Mouse (Mus musculus): Measurements from ENCODE around the gene Sfxn5. TPM values are rescaled to one million over a fixed set of nuclear protein-coding genes. Genes with fewer than 3 reads are reported as not detected.

Sfxn5 gene
- polyA plus RNA-seq, 1 experiment = 27.9 TPM

- no peak overlapping the region for H3K27ac ChIP-seq (ENCODE audit: control insufficient read depth, insufficient read depth, low read depth, low read length, poor library complexity)
- no peak for TF ChIP-seq CTCF (IDR thresholded peaks at IDR 0.05; ENCODE audit: control insufficient read depth, insufficient read depth, low read length)
- no peak for TF ChIP-seq POLR2A (IDR thresholded peaks at IDR 0.05; ENCODE audit: borderline replicate concordance, control insufficient read depth, low read depth, low read length)
- WGBS = 67% methylated on average over 5 of the region's 5 CpGs
- H3K4me3 ChIP-seq (replicated peaks; ENCODE audit: control insufficient read depth, low read depth, low read length) = no peak overlapping the region
- H3K4me1 ChIP-seq (ENCODE audit: control insufficient read depth, insufficient read depth, low read length) = peaks cover 1% of the 10 kb centered on the region; the same call in 1 of the 2 replicates
Observed at GRCm38 (mm10) chr6:85370041-85370440, 36.8 kb upstream of the Sfxn5 start.

GRCm38 (mm10) chr6:85369181-85369860, 36.1 kb upstream of the Sfxn5 start:
- Histone ChIP-seq H3K4me3 (replicated peaks; ENCODE audit: control insufficient read depth, low read depth, low read length) (no peak overlapping the region), H3K27ac (ENCODE audit: control insufficient read depth, insufficient read depth, low read depth, low read length, poor library complexity) (0 out of 2 replicates have a peak overlapping the region, but pooled peaks have one; percentile 11), H3K4me1 (ENCODE audit: control insufficient read depth, insufficient read depth, low read length) (peaks cover 1% of the 10 kb centered on the region; the same call in 1 of the 2 replicates)
- WGBS = 18% methylated on average over 5 of the region's 5 CpGs
- no peak for TF ChIP-seq CTCF (IDR thresholded peaks at IDR 0.05; ENCODE audit: control insufficient read depth, insufficient read depth, low read length)
- TF ChIP-seq POLR2A (IDR thresholded peaks at IDR 0.05; ENCODE audit: borderline replicate concordance, control insufficient read depth, low read depth, low read length) = no peak

GRCm38 (mm10) chr6:85368722-85369121, 35.5 kb upstream of the Sfxn5 start:
- no peak overlapping the region for H3K27ac ChIP-seq (ENCODE audit: control insufficient read depth, insufficient read depth, low read depth, low read length, poor library complexity)
- peaks cover 1% of the 10 kb centered on the region; the same call in 1 of the 2 replicates for H3K4me1 ChIP-seq (ENCODE audit: control insufficient read depth, insufficient read depth, low read length)
- no peak for TF ChIP-seq POLR2A (IDR thresholded peaks at IDR 0.05; ENCODE audit: borderline replicate concordance, control insufficient read depth, low read depth, low read length)
- TF ChIP-seq CTCF (IDR thresholded peaks at IDR 0.05; ENCODE audit: control insufficient read depth, insufficient read depth, low read length) = no peak
- H3K4me3 ChIP-seq (replicated peaks; ENCODE audit: control insufficient read depth, low read depth, low read length) = no peak overlapping the region
- 65% methylated on average over 5 of the region's 5 CpGs for WGBS

GRCm38 (mm10) chr6:85368166-85368565, 34.9 kb upstream of the Sfxn5 start:
- Histone ChIP-seq H3K27ac (ENCODE audit: control insufficient read depth, insufficient read depth, low read depth, low read length, poor library complexity) (no peak overlapping the region), H3K4me3 (replicated peaks; ENCODE audit: control insufficient read depth, low read depth, low read length) (no peak overlapping the region), H3K4me1 (ENCODE audit: control insufficient read depth, insufficient read depth, low read length) (no peaks in the 10 kb centered on the region; the same call in 1 of the 2 replicates)
- 83% methylated on average over 1 of the region's 1 CpGs for WGBS
- TF ChIP-seq CTCF (IDR thresholded peaks at IDR 0.05; ENCODE audit: control insufficient read depth, insufficient read depth, low read length) (no peak), POLR2A (IDR thresholded peaks at IDR 0.05; ENCODE audit: borderline replicate concordance, control insufficient read depth, low read depth, low read length) (no peak)

- Histone ChIP-seq H3K4me1 (ENCODE audit: control insufficient read depth, insufficient read depth, low read length) (no peaks in the 10 kb centered on the region; the same call in 1 of the 2 replicates), H3K27ac (ENCODE audit: control insufficient read depth, insufficient read depth, low read depth, low read length, poor library complexity) (no peak overlapping the region), H3K4me3 (replicated peaks; ENCODE audit: control insufficient read depth, low read depth, low read length) (no peak overlapping the region)
- TF ChIP-seq CTCF (IDR thresholded peaks at IDR 0.05; ENCODE audit: control insufficient read depth, insufficient read depth, low read length) = no peak
- TF ChIP-seq POLR2A (IDR thresholded peaks at IDR 0.05; ENCODE audit: borderline replicate concordance, control insufficient read depth, low read depth, low read length) = no peak
- 48% methylated on average over 1 of the region's 1 CpGs for WGBS
Observed at GRCm38 (mm10) chr6:85366387-85366786, 33.2 kb upstream of the Sfxn5 start.

- Histone ChIP-seq H3K27ac (ENCODE audit: control insufficient read depth, insufficient read depth, low read depth, low read length, poor library complexity) (no peak overlapping the region), H3K4me3 (replicated peaks; ENCODE audit: control insufficient read depth, low read depth, low read length) (no peak overlapping the region), H3K4me1 (ENCODE audit: control insufficient read depth, insufficient read depth, low read length) (no peaks in the 10 kb centered on the region; the same call in 1 of the 2 replicates)
- 83% methylated on average over 5 of the region's 5 CpGs for WGBS
- TF ChIP-seq CTCF (IDR thresholded peaks at IDR 0.05; ENCODE audit: control insufficient read depth, insufficient read depth, low read length) = no peak
- no peak for TF ChIP-seq POLR2A (IDR thresholded peaks at IDR 0.05; ENCODE audit: borderline replicate concordance, control insufficient read depth, low read depth, low read length)
Observed at GRCm38 (mm10) chr6:85364439-85364838, 31.2 kb upstream of the Sfxn5 start.

GRCm38 (mm10) chr6:85363906-85364260, 30.7 kb upstream of the Sfxn5 start:
- Histone ChIP-seq H3K27ac (ENCODE audit: control insufficient read depth, insufficient read depth, low read depth, low read length, poor library complexity) (no peak overlapping the region), H3K4me3 (replicated peaks; ENCODE audit: control insufficient read depth, low read depth, low read length) (no peak overlapping the region), H3K4me1 (ENCODE audit: control insufficient read depth, insufficient read depth, low read length) (no peaks in the 10 kb centered on the region; the same call in 1 of the 2 replicates)
- WGBS = 89% methylated on average over 4 of the region's 4 CpGs
- TF ChIP-seq CTCF (IDR thresholded peaks at IDR 0.05; ENCODE audit: control insufficient read depth, insufficient read depth, low read length) (no peak), POLR2A (IDR thresholded peaks at IDR 0.05; ENCODE audit: borderline replicate concordance, control insufficient read depth, low read depth, low read length) (no peak)

GRCm38 (mm10) chr6:85363231-85363905, 30.1 kb upstream of the Sfxn5 start:
- Histone ChIP-seq H3K4me1 (ENCODE audit: control insufficient read depth, insufficient read depth, low read length) (no peaks in the 10 kb centered on the region; the same call in 1 of the 2 replicates), H3K4me3 (replicated peaks; ENCODE audit: control insufficient read depth, low read depth, low read length) (no peak overlapping the region), H3K27ac (ENCODE audit: control insufficient read depth, insufficient read depth, low read depth, low read length, poor library complexity) (no peak overlapping the region)
- no peak for TF ChIP-seq POLR2A (IDR thresholded peaks at IDR 0.05; ENCODE audit: borderline replicate concordance, control insufficient read depth, low read depth, low read length)
- no peak for TF ChIP-seq CTCF (IDR thresholded peaks at IDR 0.05; ENCODE audit: control insufficient read depth, insufficient read depth, low read length)
- 86% methylated on average over 5 of the region's 5 CpGs for WGBS

Measured in bone marrow, adult 2 months (tissue).